Mouse (Mus musculus) retina, postnatal 1 day (tissue): Measurements from ENCODE around the gene Ccdc88b.
A peak's percentile ranks its signal among the peaks of the same experiment; 100 is the strongest.

ENCODE experiments used
- DNase-seq: peaks from one replicate; pipeline ENCODE4 v3.0.0-alpha.2; 2012

Gene Ccdc88b

DNA sequence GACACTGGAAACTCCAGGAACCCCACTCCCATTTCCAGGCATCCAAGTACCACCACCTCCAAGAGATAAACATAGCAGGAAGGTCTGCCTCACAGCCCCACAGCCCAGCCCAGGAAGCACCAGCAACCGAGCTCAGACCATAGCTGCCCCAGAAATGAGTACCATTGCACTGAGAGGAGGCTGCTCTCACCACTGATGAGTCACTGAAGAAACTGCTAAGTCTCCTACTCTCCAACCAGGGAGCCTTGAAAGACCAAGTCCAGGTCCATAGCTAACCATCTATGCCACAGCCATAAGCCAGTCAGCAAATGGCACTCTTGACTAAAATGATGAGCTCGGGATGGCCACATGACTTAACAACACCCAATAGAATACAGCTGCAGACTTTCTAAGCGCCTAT, 31.4 kb downstream of the Ccdc88b start:
- DNase-seq, result no peak

- DNase-seq, result no peak
Measured at GRCm38 (mm10) chr19:6825384-6825783, 32.6 kb downstream of the Ccdc88b start.

- no peak for DNase-seq
Measured at GRCm38 (mm10) chr19:6820538-6821195, 37.3 kb downstream of the Ccdc88b start.

GRCm38 (mm10) chr19:6819143-6819827, 38.7 kb downstream of the Ccdc88b start:
- no peak for DNase-seq

DNA sequence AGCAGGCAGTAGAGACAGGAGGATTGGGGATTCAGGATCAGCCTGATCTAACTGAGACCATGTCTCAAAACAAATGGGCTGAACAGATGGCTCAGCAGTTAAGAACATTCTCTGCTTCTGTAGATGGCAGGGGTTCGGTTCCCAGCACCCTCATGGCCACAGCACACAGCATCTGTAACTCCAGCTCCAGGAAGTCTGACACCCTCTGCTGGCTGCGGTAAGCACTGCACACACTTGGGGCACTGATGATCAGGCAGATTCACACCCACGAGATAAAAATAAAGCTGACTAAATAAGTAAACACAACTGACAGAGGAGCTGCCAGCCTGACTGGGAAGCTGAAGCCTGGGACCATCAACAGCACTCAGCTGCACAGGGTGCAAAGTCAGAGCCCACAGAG, 43.1 kb downstream of the Ccdc88b start:
- no peak for DNase-seq

DNA sequence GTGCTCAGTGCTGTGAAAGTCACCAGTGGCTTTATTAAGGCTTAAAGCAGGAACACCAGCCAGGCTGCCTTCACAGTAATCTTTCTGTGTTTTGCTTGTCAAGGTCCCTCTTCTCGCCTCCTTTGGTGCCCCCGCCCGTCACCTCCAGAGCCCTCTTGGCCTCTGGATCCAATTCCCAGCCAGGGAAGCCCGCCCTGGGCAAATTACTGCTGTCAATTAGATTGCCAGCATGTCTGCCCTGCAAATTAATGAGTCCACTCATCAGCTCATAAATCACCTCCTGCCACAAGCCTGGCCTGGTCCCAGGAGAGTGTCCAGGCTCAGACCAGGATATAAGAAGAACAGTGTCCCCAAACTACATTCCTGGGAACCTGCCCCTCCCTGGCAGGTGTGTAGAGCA, 43.6 kb downstream of the Ccdc88b start:
- DNase-seq, result peak; percentile 57
